Mouse (Mus musculus) stomach, postnatal 0 days (tissue): ENCODE measurements at regions not wholly inside any gene's neighbourhood (a gene's known extent, or its start where the extent isn't known, plus 50 kb on each side); places are given as distances from the start of the nearest gene placed in this dataset.

Source experiments
- CTCF ChIP-seq: IDR thresholded peaks from 2 replicates; pipeline ENCODE4 v1.5.1; 2016; ENCODE audit warnings: antibody characterized with exemption, low read depth, mild to moderate bottlenecking, moderate library complexity
- EP300 ChIP-seq: optimal IDR thresholded peaks from 2 replicates; pipeline ENCODE3; 2016; ENCODE audit warnings: antibody characterized with exemption

GRCm38 (mm10) chr8:115420131-115420530, 287.5 kb downstream of the Maf start:
- no peak for TF ChIP-seq CTCF
- TF ChIP-seq EP300 = no peak
